Mouse (Mus musculus) CH12.LX (cell line): ENCODE results near the gene Gm11077.

Experiments
- CHD1 ChIP-seq: IDR thresholded peaks from 2 replicates; pipeline ENCODE4 v1.6.1; 2012; ENCODE audit warnings: low read depth, low read length, improper control_type of control experiment, inconsistent platforms
- CHD2 ChIP-seq: IDR thresholded peaks from 2 replicates; pipeline ENCODE4 v1.6.1; 2011; ENCODE audit warnings: low read length, improper control_type of control experiment
- CTCF ChIP-seq, 2 experiments: IDR thresholded peaks in 1 of 2; conservative IDR thresholded peaks in 1 of 2; 2 replicates each; pipeline ENCODE4 v1.5.1; 2011 to 2012; ENCODE audit warnings: low read depth in 2 of 2, low read length in 2 of 2, improper control_type of control experiment in 1 of 2, inconsistent platforms in 1 of 2, mild to moderate bottlenecking in 1 of 2, moderate library complexity in 1 of 2
- NELFE ChIP-seq: IDR thresholded peaks from 2 replicates; pipeline ENCODE4 v1.6.1; 2011; ENCODE audit warnings: low read depth, low read length, improper control_type of control experiment
- USF1 ChIP-seq: IDR thresholded peaks from 2 replicates; pipeline ENCODE4 v1.6.1; 2014; ENCODE audit warnings: low read depth, mild to moderate bottlenecking, inconsistent platforms, low read length, improper control_type of control experiment
- ZMIZ1 ChIP-seq: IDR thresholded peaks from 2 replicates; pipeline ENCODE4 v1.6.1; 2012; ENCODE audit warnings: low read depth, mild to moderate bottlenecking, inconsistent platforms, low read length, improper control_type of control experiment

GRCm38 (mm10) chr6:140709415-140710107 lies 19.5 kb upstream of the Gm11077 start:
- TF ChIP-seq USF1 = no peak
- no peak for TF ChIP-seq CHD2
- TF ChIP-seq CTCF (conservative IDR thresholded peaks at IDR 0.05 in 1 of 2, IDR thresholded peaks at IDR 0.05 in 1 of 2; ENCODE audit: low read depth in 2 of 2, low read length in 2 of 2) = peak in 1 of 2 experiments; percentile 60; a peak in 3 of 4 replicates
- TF ChIP-seq ZMIZ1 = no peak
- no peak for TF ChIP-seq CHD1
- TF ChIP-seq NELFE = no peak
